Mouse (Mus musculus) liver, embryonic 15.5 days (tissue): Measurements from ENCODE around the gene Card19. TPM values are rescaled to one million over a fixed set of nuclear protein-coding genes. Genes with fewer than 3 reads are reported as not detected.

Experiments used
- ATAC-seq: fragments of 200-750 bp; cut with Nextera tagmentation; 2 replicates; pipeline ENCODE4 v1.8.0; 2017; ENCODE audit warnings: moderate number of reproducible peaks, mild to moderate bottlenecking, moderate library complexity; ENCODE audit not compliant: insufficient read depth
- H3K27ac ChIP-seq: fragments of 300-500 bp; sonication (generic); replicated peaks from 2 replicates; pipeline ENCODE4 v1.5.1; 2015; ENCODE audit warnings: mild to moderate bottlenecking, inconsistent platforms
- H3K27me3 ChIP-seq: fragments of 300-500 bp; sonication (generic); 2 replicates; pipeline ENCODE4 v1.6.1; 2015; ENCODE audit warnings: mild to moderate bottlenecking, inconsistent platforms
- H3K36me3 ChIP-seq: fragments of 300-500 bp; sonication (generic); replicated peaks from 2 replicates; pipeline ENCODE4 v1.6.1; 2015; ENCODE audit warnings: moderate library complexity, mild to moderate bottlenecking, inconsistent platforms
- H3K4me1 ChIP-seq: fragments of 300-500 bp; sonication (generic); replicated peaks from 2 replicates; pipeline ENCODE4 v1.6.1; 2015; ENCODE audit warnings: inconsistent platforms
- H3K4me2 ChIP-seq: fragments of 300-500 bp; sonication (generic); 2 replicates; pipeline ENCODE4 v1.6.1; 2015; ENCODE audit warnings: moderate library complexity, mild to moderate bottlenecking, inconsistent platforms
- H3K4me3 ChIP-seq: fragments of 300-500 bp; sonication (generic); replicated peaks from 2 replicates; pipeline ENCODE4 v1.5.1; 2015; ENCODE audit warnings: mild to moderate bottlenecking, inconsistent platforms
- H3K9ac ChIP-seq: fragments of 300-500 bp; sonication (generic); 2 replicates; pipeline ENCODE4 v1.6.1; 2015; ENCODE audit warnings: moderate library complexity, mild to moderate bottlenecking, inconsistent platforms
- H3K9me3 ChIP-seq: fragments of 300-500 bp; sonication (generic); replicated peaks from 2 replicates; pipeline ENCODE4 v1.6.1; 2016; ENCODE audit warnings: inconsistent platforms
- WGBS: fragments of 180-500 bp; shearing (Covaris S2); methylation state at CpG from one replicate; pipeline ENCODE4 v1.1.7; 2015; ENCODE audit warnings: mixed read lengths; ENCODE audit not compliant: insufficient replicate concordance; 5-methylcytosine and 5-hydroxymethylcytosine counted together
- polyA plus RNA-seq: library from polyadenylated mRNA; unstranded; fragments of >200 nt; fragmentation: Nextera tagmentation; extraction: Ambion mirVana; gene quantifications from 2 replicates; pipeline ENCODE4 v1.2.1, GENCODE M21; 2015

Card19 gene
- polyA plus RNA-seq, 1 experiment from 2014 or later: 15.0 TPM

- Histone ChIP-seq H3K27ac (no peak overlapping the region), H3K9me3 (no peaks in the 10 kb centered on the region), H3K4me3 (no peak overlapping the region), H3K27me3 (peaks cover 11% of the 10 kb centered on the region; the same call in 1 of the 2 replicates), H3K4me2 (no peak overlapping the region), H3K36me3 (no peaks in the 10 kb centered on the region), H3K4me1 (no peaks in the 10 kb centered on the region), H3K9ac (no peak overlapping the region)
- ATAC-seq: no peak
- 50% methylated on average over 3 of the region's 3 CpGs for WGBS
These were observed 9.3 kb upstream of the Card19 start for GRCm38 (mm10) chr13:49225159-49225558.

- 51% methylated on average over 6 of the region's 6 CpGs for WGBS
- no peak overlapping the region for H3K27ac ChIP-seq
- no peak for ATAC-seq
These were observed 8.9 kb upstream of the Card19 start for GRCm38 (mm10) chr13:49224729-49225128.

GRCm38 (mm10) chr13:49224314-49224713, 8.5 kb upstream of the Card19 start:
- H3K36me3 ChIP-seq: no peaks in the 10 kb centered on the region
- no peak overlapping the region for H3K4me2 ChIP-seq
- no peak overlapping the region for H3K9ac ChIP-seq
- ATAC-seq: no peak
- H3K4me1 ChIP-seq: no peaks in the 10 kb centered on the region
- no peaks in the 10 kb centered on the region for H3K9me3 ChIP-seq
- peaks cover 11% of the 10 kb centered on the region; the same call in 1 of the 2 replicates for H3K27me3 ChIP-seq
- H3K27ac ChIP-seq: no peak overlapping the region
- 36% methylated on average over 10 of the region's 10 CpGs for WGBS
- H3K4me3 ChIP-seq: no peak overlapping the region

More at GRCm38 (mm10) chr13:49224729-49225128, 8.9 kb upstream of the Card19 start:
- H3K9ac ChIP-seq: no peak overlapping the region
- H3K36me3 ChIP-seq: no peaks in the 10 kb centered on the region
- H3K27me3 ChIP-seq: peaks cover 11% of the 10 kb centered on the region; the same call in 1 of the 2 replicates
- H3K4me3 ChIP-seq: no peak overlapping the region
- H3K4me1 ChIP-seq: no peaks in the 10 kb centered on the region
- no peak overlapping the region for H3K4me2 ChIP-seq
- H3K9me3 ChIP-seq: no peaks in the 10 kb centered on the region

GRCm38 (mm10) chr13:49220912-49221311, 5.1 kb upstream of the Card19 start:
- no peak for ATAC-seq
- H3K4me1 ChIP-seq: peaks cover 11% of the 10 kb centered on the region
- no peak overlapping the region for H3K27ac ChIP-seq
- H3K27me3 ChIP-seq: peaks cover 16% of the 10 kb centered on the region; the same call in 1 of the 2 replicates
- no peaks in the 10 kb centered on the region for H3K9me3 ChIP-seq
- no peaks in the 10 kb centered on the region for H3K36me3 ChIP-seq
- H3K4me3 ChIP-seq: no peak overlapping the region
- WGBS: 32% methylated on average over 5 of the region's 5 CpGs
- H3K9ac ChIP-seq: no peak overlapping the region
- no peak overlapping the region for H3K4me2 ChIP-seq

GRCm38 (mm10) chr13:49219367-49219766, 3.5 kb upstream of the Card19 start:
- Histone ChIP-seq H3K9ac (no peak overlapping the region), H3K27me3 (peaks cover 25% of the 10 kb centered on the region; the same call in 1 of the 2 replicates), H3K4me1 (peaks cover 22% of the 10 kb centered on the region), H3K4me3 (no peak overlapping the region), H3K27ac (no peak overlapping the region), H3K9me3 (no peaks in the 10 kb centered on the region), H3K36me3 (no peaks in the 10 kb centered on the region), H3K4me2 (no peak overlapping the region)
- 53% methylated on average over 4 of the region's 4 CpGs for WGBS
- ATAC-seq: no peak

GRCm38 (mm10) chr13:49218651-49219050, 2.8 kb upstream of the Card19 start:
- Histone ChIP-seq H3K27me3 (peaks cover 19% of the 10 kb centered on the region; the same call in 1 of the 2 replicates), H3K4me1 (peaks cover 27% of the 10 kb centered on the region), H3K9me3 (no peaks in the 10 kb centered on the region), H3K4me2 (no peak overlapping the region), H3K4me3 (no peak overlapping the region), H3K9ac (no peak overlapping the region), H3K36me3 (no peaks in the 10 kb centered on the region), H3K27ac (no peak overlapping the region)
- no peak for ATAC-seq
- WGBS: 63% methylated on average over 3 of the region's 3 CpGs

GRCm38 (mm10) chr13:49216808-49217561, 1.1 kb upstream of the Card19 start:
- no peaks in the 10 kb centered on the region for H3K9me3 ChIP-seq
- ATAC-seq: no peak
- peaks cover 17% of the 10 kb centered on the region; the same call in 1 of the 2 replicates for H3K27me3 ChIP-seq
- H3K4me3 ChIP-seq: no peak overlapping the region
- H3K27ac ChIP-seq: no peak overlapping the region
- H3K9ac ChIP-seq: no peak overlapping the region
- peaks cover 31% of the 10 kb centered on the region for H3K4me1 ChIP-seq
- H3K36me3 ChIP-seq: no peaks in the 10 kb centered on the region
- 61% methylated on average over 9 of the region's 9 CpGs for WGBS
- H3K4me2 ChIP-seq: peak overlapping the region; percentile 89

GRCm38 (mm10) chr13:49216220-49216552, 349 bp upstream of the Card19 start:
- Histone ChIP-seq H3K36me3 (no peaks in the 10 kb centered on the region), H3K9me3 (no peaks in the 10 kb centered on the region), H3K27ac (peak overlapping the region; percentile 77), H3K27me3 (peaks cover 17% of the 10 kb centered on the region; the same call in 1 of the 2 replicates), H3K4me1 (peaks cover 31% of the 10 kb centered on the region), H3K4me2 (peak overlapping the region; percentile 89), H3K4me3 (peak overlapping the region; percentile 65), H3K9ac (peak overlapping the region; percentile 63)
- peak; percentile 61 for ATAC-seq
- 3% methylated on average over 17 of the region's 17 CpGs for WGBS

- Histone ChIP-seq H3K27me3 (peaks cover 17% of the 10 kb centered on the region; the same call in 1 of the 2 replicates), H3K4me3 (peak overlapping the region; percentile 65), H3K9ac (no peak overlapping the region), H3K9me3 (no peaks in the 10 kb centered on the region), H3K4me1 (peaks cover 31% of the 10 kb centered on the region), H3K4me2 (peak overlapping the region; percentile 89), H3K27ac (no peak overlapping the region), H3K36me3 (no peaks in the 10 kb centered on the region)
- 11% methylated on average over 5 of the region's 5 CpGs for WGBS
- ATAC-seq: no peak
These were observed 721 bp downstream of the Card19 start for GRCm38 (mm10) chr13:49215128-49215503.

- peaks cover 17% of the 10 kb centered on the region; the same call in 1 of the 2 replicates for H3K27me3 ChIP-seq
- peaks cover 31% of the 10 kb centered on the region for H3K4me1 ChIP-seq
- no peak overlapping the region for H3K4me3 ChIP-seq
- no peaks in the 10 kb centered on the region for H3K9me3 ChIP-seq
- no peaks in the 10 kb centered on the region for H3K36me3 ChIP-seq
- H3K9ac ChIP-seq: no peak overlapping the region
- H3K4me2 ChIP-seq: peak overlapping the region; percentile 89; the same call in 1 of the 2 replicates
- H3K27ac ChIP-seq: no peak overlapping the region
- WGBS: 58% methylated on average over 3 of the region's 3 CpGs
- no peak for ATAC-seq
These were observed 1.4 kb downstream of the Card19 start for GRCm38 (mm10) chr13:49214454-49214853.

- peaks cover 31% of the 10 kb centered on the region for H3K4me1 ChIP-seq
- H3K4me2 ChIP-seq: no peak overlapping the region
- 27% methylated on average over 4 of the region's 4 CpGs for WGBS
- H3K4me3 ChIP-seq: no peak overlapping the region
- peaks cover 17% of the 10 kb centered on the region; the same call in 1 of the 2 replicates for H3K27me3 ChIP-seq
- H3K9ac ChIP-seq: no peak overlapping the region
- no peak overlapping the region for H3K27ac ChIP-seq
- ATAC-seq: no peak
- no peaks in the 10 kb centered on the region for H3K9me3 ChIP-seq
- H3K36me3 ChIP-seq: no peaks in the 10 kb centered on the region
These were observed 2.3 kb downstream of the Card19 start for GRCm38 (mm10) chr13:49213531-49213932.
